ENCODE assay signal across 11 mouse cellular contexts in the genomic region with DNA sequence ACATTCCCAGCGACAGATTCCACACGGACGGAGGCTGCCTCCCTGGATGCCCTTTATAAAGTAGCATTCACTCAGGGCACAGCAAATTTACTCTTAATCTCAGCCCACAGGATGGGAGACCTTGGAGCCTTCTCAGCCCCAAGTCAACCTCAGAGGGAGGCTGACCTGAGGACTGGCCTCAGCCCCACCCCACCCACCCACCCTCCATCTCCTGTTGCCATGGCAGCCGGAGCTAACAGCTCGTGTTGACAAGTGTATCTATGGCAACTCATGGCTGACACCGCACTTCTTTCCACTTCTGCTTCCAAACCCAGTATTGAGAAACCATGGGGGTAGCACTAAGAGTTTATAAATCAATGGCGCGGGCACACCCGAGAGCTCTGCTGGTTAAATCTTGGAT. TPM values are rescaled to one million over a fixed set of nuclear protein-coding genes. Genes with fewer than 3 reads are reported as not detected.
DNase-seq lines count a peak whose midpoint lies in the region; ATAC-seq and TF ChIP-seq lines count a peak whose summit lies in the region.
"Had no signal": no experiment of that assay in that cellular context is flagged by ENCODE, and none has a peak within 500 bp of the region (broad histone marks: within the 10 kb centered on the region; RNA-seq: fewer than 3 reads in every experiment).

No protein-coding gene starts in this region.

- no peak overlapping the region for H3K27ac ChIP-seq in kidney, embryonic 15.5 days
- no peak overlapping the region for H3K27ac ChIP-seq in kidney, embryonic 16.5 days (ENCODE audit: low read length)
- no peak overlapping the region for H3K27ac ChIP-seq in forebrain, embryonic 14.5 days (ENCODE audit: low read depth, low read length)
- no peak overlapping the region for H3K27ac ChIP-seq in lung, embryonic 14.5 days (ENCODE audit: low read depth)
- H3K27ac ChIP-seq in neural tube, embryonic 13.5 days (replicated peaks) = no peak overlapping the region

- H3K9me3 ChIP-seq in kidney, embryonic 15.5 days (replicated peaks) = no peaks in the 10 kb centered on the region
- no peaks in the 10 kb centered on the region for H3K9me3 ChIP-seq in kidney, embryonic 16.5 days (ENCODE audit: low read length)
- no peaks in the 10 kb centered on the region for H3K9me3 ChIP-seq in forebrain, embryonic 14.5 days (replicated peaks; ENCODE audit: control insufficient read depth, low read length)
- no peaks in the 10 kb centered on the region for H3K9me3 ChIP-seq in lung, embryonic 14.5 days (ENCODE audit: low read depth, low read length)
- no peaks in the 10 kb centered on the region for H3K9me3 ChIP-seq in neural tube, embryonic 13.5 days

- H3K9ac ChIP-seq in kidney, embryonic 15.5 days = no peak overlapping the region
- H3K9ac ChIP-seq in kidney, embryonic 16.5 days (replicated peaks; ENCODE audit: low read length) = no peak overlapping the region
- H3K9ac ChIP-seq in forebrain, embryonic 14.5 days (ENCODE audit: low read length) = no peak overlapping the region
- no peak overlapping the region for H3K9ac ChIP-seq in lung, embryonic 14.5 days
- no peak overlapping the region for H3K9ac ChIP-seq in neural tube, embryonic 13.5 days

- H3K4me1 ChIP-seq in kidney, embryonic 15.5 days = peaks cover 32% of the 10 kb centered on the region
- peaks cover 34% of the 10 kb centered on the region for H3K4me1 ChIP-seq in kidney, embryonic 16.5 days (ENCODE audit: insufficient read depth, low read length)
- no peaks in the 10 kb centered on the region; the same call in 1 of the 2 replicates for H3K4me1 ChIP-seq in forebrain, embryonic 14.5 days (ENCODE audit: control insufficient read depth, insufficient read depth, low read length)
- H3K4me1 ChIP-seq in lung, embryonic 14.5 days (ENCODE audit: insufficient read depth) = no peaks in the 10 kb centered on the region
- H3K4me1 ChIP-seq in neural tube, embryonic 13.5 days (replicated peaks) = peaks cover 14% of the 10 kb centered on the region

- intact Hi-C loops in left cerebral cortex, postnatal 4 days (cut with DNase I) = no loop called here

- ATAC-seq in kidney, embryonic 15.5 days (replicated peaks; ENCODE audit: low FRiP score) = peak; percentile 35; the same call in 1 of the 2 replicates
- no peak for ATAC-seq in kidney, embryonic 16.5 days (ENCODE audit: low FRiP score, low TSS enrichment)
- ATAC-seq in forebrain, embryonic 14.5 days = peak; percentile 53; the same call in 1 of the 2 replicates
- ATAC-seq in lung, embryonic 14.5 days (ENCODE audit: insufficient read depth) = peak; percentile 69; the same call in 1 of the 2 replicates
- ATAC-seq in neural tube, embryonic 13.5 days (ENCODE audit: low read depth) = peak; percentile 26; the same call in 1 of the 2 replicates

- no peak overlapping the region for H3K4me3 ChIP-seq in kidney, embryonic 15.5 days (replicated peaks)
- no peak overlapping the region for H3K4me3 ChIP-seq in kidney, embryonic 16.5 days (ENCODE audit: low read length)
- H3K4me3 ChIP-seq in forebrain, embryonic 14.5 days (ENCODE audit: low read depth, low read length) = no peak overlapping the region
- H3K4me3 ChIP-seq in lung, embryonic 14.5 days (ENCODE audit: low read depth, low read length) = no peak overlapping the region
- no peak overlapping the region for H3K4me3 ChIP-seq in neural tube, embryonic 13.5 days

- peak; percentile 45 for DNase-seq in forebrain, embryonic 14.5 days (ENCODE audit: low spot score)
- DNase-seq in lung, embryonic 14.5 days = peak; percentile 52
- no peak for DNase-seq in frontal cortex, postnatal 36 days (ENCODE audit: low spot score in 2 of 2)
- DNase-seq in left cerebral cortex, postnatal 4 days = no peak
- no peak for DNase-seq in spleen, adult 18-20 months
- DNase-seq: cerebellum, adult 11 months; right cerebral cortex, postnatal 14 days had no signal

- H3K27me3 ChIP-seq in kidney, embryonic 15.5 days = no peaks in the 10 kb centered on the region
- no peaks in the 10 kb centered on the region for H3K27me3 ChIP-seq in kidney, embryonic 16.5 days (ENCODE audit: insufficient read depth, low read length)
- no peaks in the 10 kb centered on the region for H3K27me3 ChIP-seq in forebrain, embryonic 14.5 days (replicated peaks; ENCODE audit: control insufficient read depth, insufficient read depth, low read length)
- H3K27me3 ChIP-seq in lung, embryonic 14.5 days (ENCODE audit: insufficient read depth, low read length) = no peaks in the 10 kb centered on the region
- H3K27me3 ChIP-seq in neural tube, embryonic 13.5 days = no peaks in the 10 kb centered on the region
- H3K27me3 ChIP-seq: CH12.LX had no signal

- no peak for TF ChIP-seq CTCF in lung, embryonic 14.5 days (IDR thresholded peaks at IDR 0.05; ENCODE audit: low read depth)

- H3K36me3 ChIP-seq in kidney, embryonic 15.5 days = no peaks in the 10 kb centered on the region
- H3K36me3 ChIP-seq in kidney, embryonic 16.5 days (ENCODE audit: insufficient read depth, low read length) = no peaks in the 10 kb centered on the region
- H3K36me3 ChIP-seq in forebrain, embryonic 14.5 days (ENCODE audit: control insufficient read depth, insufficient read depth, low read length) = no peaks in the 10 kb centered on the region
- H3K36me3 ChIP-seq in lung, embryonic 14.5 days (ENCODE audit: insufficient read depth) = no peaks in the 10 kb centered on the region
- H3K36me3 ChIP-seq in neural tube, embryonic 13.5 days = no peaks in the 10 kb centered on the region

- H3K4me2 ChIP-seq in kidney, embryonic 15.5 days = no peak overlapping the region
- no peak overlapping the region for H3K4me2 ChIP-seq in kidney, embryonic 16.5 days (replicated peaks; ENCODE audit: low read depth, low read length)
- H3K4me2 ChIP-seq in forebrain, embryonic 14.5 days (ENCODE audit: low read length) = no peak overlapping the region
- H3K4me2 ChIP-seq in lung, embryonic 14.5 days = no peak overlapping the region
- H3K4me2 ChIP-seq in neural tube, embryonic 13.5 days = no peak overlapping the region

- WGBS in kidney, embryonic 15.5 days = 49% methylated on average over 9 of the region's 9 CpGs
- 48% methylated on average over 9 of the region's 9 CpGs for WGBS in kidney, embryonic 16.5 days
- 40% methylated on average over 9 of the region's 9 CpGs for WGBS in forebrain, embryonic 14.5 days
- 27% methylated on average over 9 of the region's 9 CpGs for WGBS in lung, embryonic 14.5 days
- 28% methylated on average over 9 of the region's 9 CpGs for WGBS in neural tube, embryonic 13.5 days

RNA-seq across cellular contexts. Expression of a gene that starts 20.4 kb away (rescaled TPM):
- 10.5 and 17.0 TPM in 2 replicates for polyA plus RNA-seq in kidney, embryonic 15.5 days (2015; fragmentation: Nextera tagmentation; extraction: Ambion mirVana)
- polyA plus RNA-seq in kidney, embryonic 16.5 days (2015; fragmentation: Nextera tagmentation; extraction: Ambion mirVana) = 11.1 and 13.2 TPM in 2 replicates
- 1.5 and 1.9 TPM in 2 replicates for polyA plus RNA-seq in forebrain, embryonic 14.5 days (2014; fragmentation: Nextera tagmentation; extraction: Ambion mirVana)
- 2.1 and 3.1 TPM in 2 replicates for polyA plus RNA-seq in lung, embryonic 14.5 days (2014; fragmentation: Nextera tagmentation; extraction: Ambion mirVana)
- polyA plus RNA-seq in neural tube, embryonic 13.5 days (2015; fragmentation: Nextera tagmentation; extraction: Ambion mirVana) = 0.85 and 1.1 TPM in 2 replicates
- under 1 TPM; 0.90 to 0.93 TPM for total RNA-seq in left cerebral cortex, postnatal 4 days (2021)
- total RNA-seq: CH12.LX had no signal

Comparison
In these comparisons a context has a peak if more than half of its experiments do, and no peak if none do; other contexts are left out.
1. DNase-seq: peak in forebrain, embryonic 14.5 days (single experiment) and lung, embryonic 14.5 days (single experiment); none in frontal cortex, postnatal 36 days (0 of 2), left cerebral cortex, postnatal 4 days (single experiment) and spleen, adult 18-20 months (0 of 2).